Comparison of ENCODE assay signal across 8 mouse cellular contexts in genomic region chrX:48454495-48454878, GRCm38 (mm10). TPM values are rescaled to one million over a fixed set of nuclear protein-coding genes. Genes with fewer than 3 reads are reported as not detected.
DNase-seq lines count a peak whose midpoint lies in the region; ATAC-seq and TF ChIP-seq lines count a peak whose summit lies in the region.

No protein-coding gene starts in this region.

- peaks cover 15% of the 10 kb centered on the region for H3K9me3 ChIP-seq in megakaryocyte, embryonic 14.5 days
- no peaks in the 10 kb centered on the region for H3K9me3 ChIP-seq in forebrain, embryonic 12.5 days
- H3K9me3 ChIP-seq in liver, embryonic 11.5 days (ENCODE audit: control insufficient read depth, low read length), result no peaks in the 10 kb centered on the region
- no peaks in the 10 kb centered on the region for H3K9me3 ChIP-seq in stomach, embryonic 15.5 days

- H3K4me2 ChIP-seq in forebrain, embryonic 12.5 days, result peak overlapping the region; percentile 51
- peak overlapping the region; percentile 67 for H3K4me2 ChIP-seq in liver, embryonic 11.5 days
- peak overlapping the region; percentile 62 for H3K4me2 ChIP-seq in stomach, embryonic 15.5 days

- H3K4me3 ChIP-seq in megakaryocyte, embryonic 14.5 days (replicated peaks), result peak overlapping the region; percentile 93
- peak overlapping the region; percentile 41 for H3K4me3 ChIP-seq in forebrain, embryonic 12.5 days (replicated peaks)
- peak overlapping the region; percentile 67 for H3K4me3 ChIP-seq in liver, embryonic 11.5 days (ENCODE audit: low read depth, low read length)
- peak overlapping the region; percentile 59 for H3K4me3 ChIP-seq in stomach, embryonic 15.5 days (replicated peaks)
- no peak overlapping the region for H3K4me3 ChIP-seq in cerebellum, adult 2 months (replicated peaks; ENCODE audit: insufficient read depth, low read depth, low read length)

- peaks cover 44% of the 10 kb centered on the region for H3K4me1 ChIP-seq in megakaryocyte, embryonic 14.5 days
- no peaks in the 10 kb centered on the region for H3K4me1 ChIP-seq in forebrain, embryonic 12.5 days
- H3K4me1 ChIP-seq in liver, embryonic 11.5 days (replicated peaks; ENCODE audit: control insufficient read depth, insufficient read depth, low read length), result peaks cover 13% of the 10 kb centered on the region; the same call in 1 of the 2 replicates
- no peaks in the 10 kb centered on the region for H3K4me1 ChIP-seq in stomach, embryonic 15.5 days
- no peaks in the 10 kb centered on the region for H3K4me1 ChIP-seq in cerebellum, adult 2 months (ENCODE audit: control insufficient read depth, insufficient read depth, low read length)

- no peaks in the 10 kb centered on the region for H3K36me3 ChIP-seq in megakaryocyte, embryonic 14.5 days (replicated peaks; ENCODE audit: low read length)
- H3K36me3 ChIP-seq in forebrain, embryonic 12.5 days (replicated peaks), result no peaks in the 10 kb centered on the region
- H3K36me3 ChIP-seq in liver, embryonic 11.5 days (ENCODE audit: control insufficient read depth, insufficient read depth, low read length), result no peaks in the 10 kb centered on the region
- H3K36me3 ChIP-seq in stomach, embryonic 15.5 days, result no peaks in the 10 kb centered on the region

- peaks cover 9% of the 10 kb centered on the region for H3K27me3 ChIP-seq in megakaryocyte, embryonic 14.5 days (replicated peaks)
- peaks cover 42% of the 10 kb centered on the region for H3K27me3 ChIP-seq in forebrain, embryonic 12.5 days
- peaks cover 12% of the 10 kb centered on the region for H3K27me3 ChIP-seq in liver, embryonic 11.5 days (replicated peaks; ENCODE audit: control insufficient read depth, insufficient read depth, low read length)
- no peaks in the 10 kb centered on the region for H3K27me3 ChIP-seq in stomach, embryonic 15.5 days (replicated peaks)
- no peaks in the 10 kb centered on the region; the same call in 1 of the 2 replicates for H3K27me3 ChIP-seq in cerebellum, adult 2 months (ENCODE audit: control insufficient read depth, insufficient read depth, low read length)

- intact Hi-C loops in left cerebral cortex, postnatal 36 days (cut with DNase I), result no loop called here

- TF ChIP-seq POLR2A in cerebellum, adult 2 months (IDR thresholded peaks at IDR 0.05; ENCODE audit: borderline replicate concordance, insufficient read depth, low read length), result no peak

- TF ChIP-seq CTCF in cerebellum, adult 2 months (IDR thresholded peaks at IDR 0.05; ENCODE audit: borderline replicate concordance, insufficient read depth, low read depth, low read length), result no peak

- no peak overlapping the region for H3K9ac ChIP-seq in forebrain, embryonic 12.5 days
- peak overlapping the region; percentile 71 for H3K9ac ChIP-seq in liver, embryonic 11.5 days (ENCODE audit: low read depth, low read length)
- peak overlapping the region; percentile 9; the same call in 1 of the 2 replicates for H3K9ac ChIP-seq in stomach, embryonic 15.5 days

- no peak overlapping the region for H3K27ac ChIP-seq in forebrain, embryonic 12.5 days
- H3K27ac ChIP-seq in liver, embryonic 11.5 days (ENCODE audit: low read depth, low read length), result no peak overlapping the region
- H3K27ac ChIP-seq in stomach, embryonic 15.5 days, result peak overlapping the region; percentile 68
- no peak overlapping the region for H3K27ac ChIP-seq in cerebellum, adult 2 months (ENCODE audit: insufficient read depth, low read length)

- ATAC-seq in megakaryocyte, adult 5-6 weeks (ENCODE audit: poor library complexity, severe bottlenecking), result no peak
- ATAC-seq in forebrain, embryonic 12.5 days (ENCODE audit: low FRiP score), result 0 out of 2 replicates have a peak, but pooled peaks have one; percentile 36
- peak; percentile 44; the same call in 1 of the 2 replicates for ATAC-seq in liver, embryonic 11.5 days (replicated peaks; ENCODE audit: low FRiP score)
- peak; percentile 56 for ATAC-seq in stomach, embryonic 15.5 days (ENCODE audit: insufficient read depth, low FRiP score, low read depth)

- 30% methylated on average over 21 of the region's 21 CpGs for WGBS in forebrain, embryonic 12.5 days
- 16% methylated on average over 21 of the region's 21 CpGs for WGBS in liver, embryonic 11.5 days
- 16% methylated on average over 20 of the region's 21 CpGs for WGBS in stomach, embryonic 15.5 days
- WGBS in cerebellum, adult 2 months, result 14% methylated on average over 21 of the region's 21 CpGs

- no peak for DNase-seq in liver, embryonic 11.5 days (ENCODE audit: low spot score)
- DNase-seq in left cerebral cortex, postnatal 36 days (ENCODE audit: low spot score in 2 of 2), result no peak
- DNase-seq in cerebellum, adult 2 months, result no peak
- DNase-seq in kidney, postnatal 10 days, result no peak

RNA-seq across cellular contexts. Expression of gene Elf4, which starts 8.4 kb away (rescaled TPM):
- polyA plus RNA-seq in megakaryocyte, embryonic 14.5 days (2012; ENCODE audit: insufficient read depth, low replicate concordance), result 2.6 and 3.5 TPM in 2 replicates
- 122 and 133 TPM in 2 replicates for total RNA-seq in megakaryocyte, adult 5-6 weeks (2015)
- total RNA-seq in megakaryocyte, adult 5-6 weeks (2017), result 40.3 and 45.8 TPM in 2 replicates
- polyA plus RNA-seq in forebrain, embryonic 12.5 days (2016; fragmentation: Nextera tagmentation; extraction: Ambion mirVana), result 1.6 and 1.7 TPM in 2 replicates
- 7.8 and 9.5 TPM in 2 replicates for polyA plus RNA-seq in liver, embryonic 11.5 days (2014; fragmentation: Nextera tagmentation; extraction: Ambion mirVana)
- polyA plus RNA-seq in stomach, embryonic 15.5 days (2015; fragmentation: Nextera tagmentation; extraction: Ambion mirVana), result 9.2 and 10.6 TPM in 2 replicates
- 1 to 10 TPM in 1 of 2 experiments, under 1 TPM in 1; 0.99 to 1.1 TPM for total RNA-seq in left cerebral cortex, postnatal 36 days (2021)
- 0.36 and 0.38 TPM in 2 replicates for polyA plus RNA-seq in cerebellum, adult 2 months (2012; rRNA removed)

RNA-seq across cellular contexts. Expression of gene Aifm1, which starts 58.9 kb away (rescaled TPM):
- polyA plus RNA-seq in megakaryocyte, embryonic 14.5 days (2012; ENCODE audit: insufficient read depth, low replicate concordance), result 2.8 TPM in 1 of 2 replicates, not detected in the other
- total RNA-seq in megakaryocyte, adult 5-6 weeks (2015), result 42.6 and 48.4 TPM in 2 replicates
- total RNA-seq in megakaryocyte, adult 5-6 weeks (2017), result 39.2 and 42.8 TPM in 2 replicates
- 68.1 and 71.5 TPM in 2 replicates for polyA plus RNA-seq in forebrain, embryonic 12.5 days (2016; fragmentation: Nextera tagmentation; extraction: Ambion mirVana)
- 98.6 and 102 TPM in 2 replicates for polyA plus RNA-seq in liver, embryonic 11.5 days (2014; fragmentation: Nextera tagmentation; extraction: Ambion mirVana)
- polyA plus RNA-seq in stomach, embryonic 15.5 days (2015; fragmentation: Nextera tagmentation; extraction: Ambion mirVana), result 73.3 and 89.2 TPM in 2 replicates
- 10 to 100 TPM; 27.9 to 32.0 TPM for total RNA-seq in left cerebral cortex, postnatal 36 days (2021)
- polyA plus RNA-seq in cerebellum, adult 2 months (2012; rRNA removed), result 36.7 and 40.0 TPM in 2 replicates
